Mouse (Mus musculus) olfactory bulb, adult 2 months (tissue): Measurements from ENCODE around the gene Tnrc6c. TPM values are rescaled to one million over a fixed set of nuclear protein-coding genes. Genes with fewer than 3 reads are reported as not detected.

ENCODE experiments used
- H3K27ac ChIP-seq: fragments of 200-500 bp; 2 replicates; pipeline ENCODE4 v1.5.1; 2012; ENCODE audit warnings: low read depth, low read length; ENCODE audit not compliant: insufficient read depth
- H3K4me1 ChIP-seq: fragments of 200-500 bp; 2 replicates; pipeline ENCODE4 v1.6.1; 2012; ENCODE audit warnings: low read length; ENCODE audit not compliant: control insufficient read depth, insufficient read depth
- H3K4me3 ChIP-seq: fragments of 200-500 bp; 2 replicates; pipeline ENCODE4 v1.5.1; 2012; ENCODE audit warnings: mild to moderate bottlenecking, low read depth, low read length, moderate library complexity; ENCODE audit not compliant: insufficient read depth
- CTCF ChIP-seq: fragments of 200-500 bp; IDR thresholded peaks from 2 replicates; pipeline ENCODE4 v1.5.1; 2012; ENCODE audit warnings: low read depth, mild to moderate bottlenecking, low read length, moderate library complexity; ENCODE audit not compliant: insufficient read depth
- POLR2A ChIP-seq: fragments of 200-500 bp; IDR thresholded peaks from 2 replicates; pipeline ENCODE4 v1.6.1; 2012; ENCODE audit warnings: mild to moderate bottlenecking, low read depth, low read length, moderate library complexity; ENCODE audit not compliant: insufficient read depth
- WGBS: fragments of 180-500 bp; shearing (Covaris S2); methylation state at CpG from one replicate; pipeline ENCODE4 v1.1.7; 2018; 5-methylcytosine and 5-hydroxymethylcytosine counted together
- polyA plus RNA-seq: library from polyadenylated mRNA; stranded (reverse); fragments of >200 nt; gene quantifications from 2 replicates; pipeline ENCODE4 v1.2.4, GENCODE M21; 2012; ENCODE audit warnings: low replicate concordance; ENCODE audit not compliant: missing spikeins, insufficient read depth, insufficient read length

Gene Tnrc6c
- polyA plus RNA-seq, 1 experiment = not detected

- TF ChIP-seq CTCF (no peak), POLR2A (no peak)
These were observed 24.2 kb upstream of the Tnrc6c start for GRCm38 (mm10) chr11:117629865-117630264.

GRCm38 (mm10) chr11:117630868-117631565, 23.1 kb upstream of the Tnrc6c start:
- peaks cover 29% of the 10 kb centered on the region for H3K4me1 ChIP-seq
- no peak overlapping the region for H3K4me3 ChIP-seq
- TF ChIP-seq CTCF (no peak), POLR2A (no peak)
- 94% methylated on average over 10 of the region's 11 CpGs for WGBS
- no peak overlapping the region for H3K27ac ChIP-seq

More at GRCm38 (mm10) chr11:117629865-117630264, 24.2 kb upstream of the Tnrc6c start:
- Histone ChIP-seq H3K27ac (no peak overlapping the region), H3K4me1 (peaks cover 29% of the 10 kb centered on the region), H3K4me3 (no peak overlapping the region)
- WGBS = 83% methylated on average over 2 of the region's 2 CpGs

- H3K4me3 ChIP-seq = no peak overlapping the region
- TF ChIP-seq CTCF (no peak), POLR2A (no peak)
- WGBS = 96% methylated on average over 3 of the region's 3 CpGs
- peaks cover 11% of the 10 kb centered on the region for H3K4me1 ChIP-seq
- H3K27ac ChIP-seq = no peak overlapping the region
These were observed 20.8 kb upstream of the Tnrc6c start for GRCm38 (mm10) chr11:117633310-117633709.

- Histone ChIP-seq H3K4me1 (no peaks in the 10 kb centered on the region), H3K4me3 (no peak overlapping the region), H3K27ac (no peak overlapping the region)
- WGBS = 73% methylated on average over 7 of the region's 7 CpGs
- TF ChIP-seq CTCF = no peak
- no peak for TF ChIP-seq POLR2A
These were observed 15.7 kb upstream of the Tnrc6c start for GRCm38 (mm10) chr11:117638386-117638785.

- TF ChIP-seq POLR2A = no peak
- TF ChIP-seq CTCF = no peak
- WGBS = 83% methylated on average over 11 of the region's 11 CpGs
- H3K4me3 ChIP-seq = no peak overlapping the region
- no peak overlapping the region for H3K27ac ChIP-seq
- H3K4me1 ChIP-seq = no peaks in the 10 kb centered on the region
These were observed 15.3 kb upstream of the Tnrc6c start for GRCm38 (mm10) chr11:117638809-117639208.

GRCm38 (mm10) chr11:117639331-117639970, 14.6 kb upstream of the Tnrc6c start:
- TF ChIP-seq CTCF = no peak
- TF ChIP-seq POLR2A = no peak
- 72% methylated on average over 7 of the region's 7 CpGs for WGBS
- Histone ChIP-seq H3K4me1 (no peaks in the 10 kb centered on the region), H3K4me3 (no peak overlapping the region), H3K27ac (no peak overlapping the region)

GRCm38 (mm10) chr11:117642181-117642580, 11.9 kb upstream of the Tnrc6c start:
- 95% methylated on average over 2 of the region's 2 CpGs for WGBS
- Histone ChIP-seq H3K4me1 (0 out of 2 replicates have a peak, but pooled peaks cover 4% of the 10 kb centered on the region), H3K4me3 (no peak overlapping the region), H3K27ac (no peak overlapping the region)
- TF ChIP-seq POLR2A = no peak
- TF ChIP-seq CTCF = no peak

GRCm38 (mm10) chr11:117643240-117643639, 10.8 kb upstream of the Tnrc6c start:
- H3K27ac ChIP-seq = no peak overlapping the region
- no peak overlapping the region for H3K4me3 ChIP-seq
- H3K4me1 ChIP-seq = 0 out of 2 replicates have a peak, but pooled peaks cover 5% of the 10 kb centered on the region
- 88% methylated on average over 10 of the region's 10 CpGs for WGBS
- TF ChIP-seq POLR2A = no peak

GRCm38 (mm10) chr11:117646786-117647185, 7.3 kb upstream of the Tnrc6c start:
- 0 out of 2 replicates have a peak, but pooled peaks cover 5% of the 10 kb centered on the region for H3K4me1 ChIP-seq
- TF ChIP-seq POLR2A = no peak
- TF ChIP-seq CTCF = no peak
- no peak overlapping the region for H3K27ac ChIP-seq
- 41% methylated on average over 4 of the region's 4 CpGs for WGBS
- no peak overlapping the region for H3K4me3 ChIP-seq
